Mouse (Mus musculus) forebrain, embryonic 11.5 days (tissue): ENCODE measurements around the gene Pla2g2f. TPM values are rescaled to one million over a fixed set of nuclear protein-coding genes. Genes with fewer than 3 reads are reported as not detected.

Experiments
- ATAC-seq: fragments of 200-750 bp; cut with Nextera tagmentation; replicated peaks from 2 replicates; pipeline ENCODE4 v1.8.0; 2017; ENCODE audit warnings: moderate TSS enrichment; ENCODE audit not compliant: low FRiP score
- DNase-seq: peaks from one replicate; pipeline ENCODE4 v3.0.0-alpha.2; 2017; ENCODE audit warnings: low spot score
- H3K27ac ChIP-seq: fragments of 300-500 bp; sonication (generic); 2 replicates; pipeline ENCODE4 v1.5.1; 2014; ENCODE audit warnings: low read depth, low read length
- H3K27me3 ChIP-seq: fragments of 300-500 bp; sonication (generic); 2 replicates; pipeline ENCODE4 v1.6.1; 2014; ENCODE audit warnings: mild to moderate bottlenecking, low read length, mixed read lengths; ENCODE audit not compliant: control insufficient read depth, insufficient read depth
- H3K36me3 ChIP-seq: fragments of 300-500 bp; sonication (generic); 2 replicates; pipeline ENCODE4 v1.6.1; 2014; ENCODE audit warnings: mild to moderate bottlenecking, low read length, moderate library complexity, mixed read lengths; ENCODE audit not compliant: control insufficient read depth, insufficient read depth
- H3K4me1 ChIP-seq: fragments of 300-500 bp; sonication (generic); replicated peaks from 2 replicates; pipeline ENCODE4 v1.6.1; 2014; ENCODE audit warnings: low read length, mixed read lengths; ENCODE audit not compliant: control insufficient read depth, insufficient read depth
- H3K4me2 ChIP-seq: fragments of 300-500 bp; sonication (generic); 2 replicates; pipeline ENCODE4 v1.6.1; 2014; ENCODE audit warnings: low read depth, mild to moderate bottlenecking, low read length, moderate library complexity, mixed read lengths; ENCODE audit not compliant: severe bottlenecking
- H3K4me3 ChIP-seq: fragments of 300-500 bp; sonication (generic); 2 replicates; pipeline ENCODE4 v1.5.1; 2014; ENCODE audit warnings: low read depth, low read length
- H3K9ac ChIP-seq: fragments of 300-500 bp; sonication (generic); 2 replicates; pipeline ENCODE4 v1.6.1; 2014; ENCODE audit warnings: low read length
- H3K9me3 ChIP-seq: fragments of 300-500 bp; sonication (generic); 2 replicates; pipeline ENCODE4 v1.6.1; 2016; ENCODE audit warnings: low read length, mixed read lengths; ENCODE audit not compliant: control insufficient read depth
- WGBS: fragments of 180-500 bp; shearing (Covaris S2); extraction: QIAGEN DNeasy Blood & Tissue Kit; methylation state at CpG from one replicate; pipeline ENCODE4 v1.1.7; 2014; 5-methylcytosine and 5-hydroxymethylcytosine counted together
- polyA plus RNA-seq: library from polyadenylated mRNA; unstranded; fragments of >200 nt; fragmentation: Nextera tagmentation; extraction: Ambion mirVana; gene quantifications from 2 replicates; pipeline ENCODE4 v1.2.1, GENCODE M21; 2014

Gene Pla2g2f
- polyA plus RNA-seq, 1 experiment from 2014 or later = 0.09 TPM

DNA sequence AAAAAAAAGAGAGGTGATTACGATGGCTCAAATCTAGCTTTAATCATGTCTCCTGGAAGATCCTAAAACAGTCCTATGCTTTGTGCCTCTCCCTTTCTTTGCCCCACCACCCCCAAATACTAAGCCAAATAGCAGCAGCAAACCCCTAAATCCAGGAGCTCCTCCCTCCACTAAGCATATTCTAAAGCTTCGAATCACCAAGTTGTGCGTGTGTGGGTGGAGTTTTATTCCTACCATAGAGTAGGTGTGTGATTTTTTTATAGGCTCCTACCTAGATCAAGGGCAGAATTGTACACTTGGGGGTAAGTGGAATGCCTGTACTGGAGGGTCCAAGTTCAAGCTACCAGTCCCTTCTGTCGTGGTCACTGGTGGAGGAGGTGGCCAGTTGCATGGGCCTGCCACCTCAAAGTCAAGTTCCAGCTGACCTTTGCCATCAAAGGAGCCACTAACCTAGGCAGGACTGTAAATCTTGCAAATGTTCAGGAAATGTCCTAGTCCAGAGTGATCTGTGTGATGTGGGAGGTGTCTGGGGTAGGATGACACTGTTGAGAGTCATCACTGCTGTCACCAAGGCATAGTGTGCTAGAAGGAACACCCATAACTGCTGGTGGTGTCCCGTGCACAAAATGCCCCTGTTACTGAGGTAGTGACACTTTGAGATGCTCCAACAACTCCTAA lies 38.7 kb downstream of the Pla2g2f start:
- 81% methylated on average over 5 of the region's 5 CpGs for WGBS

DNA sequence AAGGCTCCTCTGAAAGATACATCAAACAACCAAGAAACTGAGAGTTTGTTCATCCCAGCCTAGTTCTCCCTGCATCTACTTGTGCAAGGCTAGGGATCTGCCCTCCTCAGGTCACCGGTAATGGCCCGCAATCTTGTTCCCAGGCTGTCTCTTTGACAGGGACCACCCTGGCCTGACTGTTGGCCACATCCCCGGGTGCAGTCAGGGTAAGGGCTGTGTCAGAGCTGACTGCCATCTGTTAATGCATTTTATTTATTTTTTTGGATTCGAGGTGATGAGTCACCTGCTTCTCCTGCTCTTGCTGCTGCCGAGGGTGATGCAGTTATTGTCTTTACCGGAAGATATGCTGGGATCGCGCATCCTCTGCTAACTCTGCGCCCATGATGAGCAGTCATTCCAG lies 40.7 kb downstream of the Pla2g2f start:
- no peaks in the 10 kb centered on the region for H3K27me3 ChIP-seq
- H3K4me3 ChIP-seq = no peak overlapping the region
- H3K4me1 ChIP-seq = no peaks in the 10 kb centered on the region
- WGBS = 93% methylated on average over 9 of the region's 9 CpGs
- DNase-seq (no peak), ATAC-seq (no peak)
- no peak overlapping the region for H3K27ac ChIP-seq
- no peaks in the 10 kb centered on the region for H3K36me3 ChIP-seq
- H3K9me3 ChIP-seq = no peaks in the 10 kb centered on the region
- H3K9ac ChIP-seq = no peak overlapping the region
- H3K4me2 ChIP-seq = no peak overlapping the region

More for the DNA sequence above, 38.7 kb downstream of the Pla2g2f start:
- Histone ChIP-seq H3K9me3 (no peaks in the 10 kb centered on the region), H3K4me3 (no peak overlapping the region), H3K36me3 (no peaks in the 10 kb centered on the region), H3K27ac (no peak overlapping the region), H3K27me3 (no peaks in the 10 kb centered on the region), H3K4me2 (no peak overlapping the region), H3K9ac (no peak overlapping the region), H3K4me1 (no peaks in the 10 kb centered on the region)
- ATAC-seq = no peak
- no peak for DNase-seq

DNA sequence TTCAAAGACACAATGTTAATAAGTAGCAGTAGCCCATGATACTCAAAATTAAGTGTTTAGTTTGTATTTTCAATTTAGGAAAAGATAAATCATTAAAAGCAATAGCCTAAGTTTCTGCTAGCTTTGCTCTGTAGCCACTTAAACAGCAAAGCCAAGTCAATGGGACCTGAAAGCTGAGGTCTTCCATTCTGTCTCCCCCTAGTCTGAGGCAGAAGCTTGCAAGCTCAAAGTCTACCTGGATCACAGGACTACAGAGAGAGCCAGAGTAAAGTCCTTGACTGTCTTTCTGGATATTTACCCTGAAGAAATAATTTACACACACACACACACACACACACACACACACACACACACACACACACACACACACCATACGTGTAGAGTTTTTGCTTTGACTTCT lies 43.2 kb downstream of the Pla2g2f start:
- 78% methylated on average over 1 of the region's 1 CpGs for WGBS
- Histone ChIP-seq H3K9ac (no peak overlapping the region), H3K27ac (no peak overlapping the region), H3K4me3 (no peak overlapping the region), H3K9me3 (no peaks in the 10 kb centered on the region), H3K27me3 (no peaks in the 10 kb centered on the region), H3K4me2 (no peak overlapping the region), H3K4me1 (no peaks in the 10 kb centered on the region), H3K36me3 (no peaks in the 10 kb centered on the region)
- no peak for ATAC-seq
- no peak for DNase-seq

DNA sequence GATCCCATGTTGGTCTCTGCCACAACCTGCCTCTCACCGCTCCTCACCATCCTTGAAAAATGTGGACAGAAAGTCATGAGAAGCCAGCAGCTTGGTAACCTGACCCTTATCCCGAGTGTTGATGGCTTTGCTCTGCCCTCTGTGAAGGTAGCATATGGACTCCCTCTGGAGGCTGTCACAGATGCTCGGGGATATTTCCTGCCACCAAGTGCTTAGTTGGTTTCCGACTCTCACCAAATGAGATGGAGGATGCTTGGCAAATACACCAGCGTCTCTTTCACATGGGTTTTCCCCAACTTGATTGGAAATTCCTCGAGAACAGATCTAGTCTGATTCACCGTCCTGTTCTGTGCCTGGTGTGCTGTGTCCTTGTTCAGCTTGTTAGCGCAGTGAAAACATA lies 44.8 kb downstream of the Pla2g2f start:
- WGBS = 85% methylated on average over 8 of the region's 8 CpGs
- no peak overlapping the region for H3K27ac ChIP-seq
- H3K4me1 ChIP-seq = no peaks in the 10 kb centered on the region
- no peak overlapping the region for H3K4me2 ChIP-seq
- no peak overlapping the region for H3K4me3 ChIP-seq
- H3K27me3 ChIP-seq = no peaks in the 10 kb centered on the region
- DNase-seq (no peak), ATAC-seq (no peak)
- H3K36me3 ChIP-seq = no peaks in the 10 kb centered on the region
- no peak overlapping the region for H3K9ac ChIP-seq
- no peaks in the 10 kb centered on the region for H3K9me3 ChIP-seq

DNA sequence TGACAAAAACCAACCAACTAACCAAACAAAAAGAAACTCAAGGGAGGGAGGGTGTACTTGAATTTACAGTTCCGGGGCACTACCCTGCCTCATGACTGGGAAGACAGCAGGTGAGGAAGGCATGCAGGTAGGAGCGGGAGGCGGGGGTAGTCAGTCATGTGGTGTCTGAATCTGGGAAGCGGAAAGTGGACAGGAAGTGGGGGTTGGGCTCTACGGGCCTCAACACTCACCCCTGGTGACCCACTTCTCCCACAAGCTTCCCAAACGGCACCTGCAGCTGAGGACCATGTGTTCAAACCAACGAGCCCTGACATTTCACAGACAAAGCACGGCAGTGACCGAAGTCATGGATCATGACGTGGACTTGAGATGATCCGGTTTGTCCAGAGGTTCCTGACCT lies 45.3 kb downstream of the Pla2g2f start:
- Histone ChIP-seq H3K9me3 (no peaks in the 10 kb centered on the region), H3K9ac (no peak overlapping the region), H3K27ac (no peak overlapping the region), H3K27me3 (no peaks in the 10 kb centered on the region), H3K4me2 (no peak overlapping the region), H3K36me3 (no peaks in the 10 kb centered on the region), H3K4me1 (no peaks in the 10 kb centered on the region), H3K4me3 (no peak overlapping the region)
- WGBS = 89% methylated on average over 11 of the region's 11 CpGs
- no peak for ATAC-seq
- no peak for DNase-seq

DNA sequence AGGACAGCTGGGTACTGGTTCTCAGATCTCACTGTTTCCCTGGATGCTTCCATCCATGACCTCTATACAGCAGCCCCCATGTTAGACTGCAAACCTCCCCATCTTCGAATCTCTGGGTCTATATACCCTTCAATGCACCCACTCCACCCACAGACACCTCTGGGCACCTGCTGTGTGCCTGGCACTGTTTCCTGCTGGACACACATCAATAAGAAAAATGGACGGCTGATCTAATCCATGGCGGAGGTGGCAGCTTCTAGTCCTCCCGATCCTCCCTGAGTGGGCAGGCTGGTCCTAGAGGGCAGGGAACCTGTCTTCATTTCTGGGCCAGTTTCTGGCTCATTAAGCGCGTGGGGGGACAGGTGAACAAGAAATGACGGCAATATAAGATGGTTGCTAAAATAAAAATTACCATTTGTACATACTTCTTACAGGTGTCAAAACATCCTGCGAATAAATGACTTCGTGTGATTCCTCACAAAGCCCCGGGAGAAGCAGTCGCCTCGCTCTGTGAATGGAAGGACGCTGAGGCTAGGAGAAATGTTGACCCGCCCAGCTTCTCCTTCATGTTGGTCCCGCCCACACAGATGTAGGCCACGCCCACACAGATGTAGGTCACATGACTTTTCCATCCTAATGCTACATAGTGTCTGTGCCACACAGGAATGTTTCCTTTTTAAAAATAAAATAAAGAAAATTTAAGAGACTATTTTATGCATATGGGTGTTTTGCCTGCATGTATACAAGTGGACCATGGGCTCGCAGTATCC lies 46.2 kb downstream of the Pla2g2f start:
- no peak for ATAC-seq
- H3K4me2 ChIP-seq = no peak overlapping the region
- H3K27me3 ChIP-seq = no peaks in the 10 kb centered on the region
- no peak overlapping the region for H3K4me3 ChIP-seq
- H3K9ac ChIP-seq = no peak overlapping the region
- no peaks in the 10 kb centered on the region for H3K4me1 ChIP-seq
- 69% methylated on average over 17 of the region's 17 CpGs for WGBS
- H3K27ac ChIP-seq = no peak overlapping the region
- H3K9me3 ChIP-seq = no peaks in the 10 kb centered on the region
- no peaks in the 10 kb centered on the region for H3K36me3 ChIP-seq
- no peak for DNase-seq

DNA sequence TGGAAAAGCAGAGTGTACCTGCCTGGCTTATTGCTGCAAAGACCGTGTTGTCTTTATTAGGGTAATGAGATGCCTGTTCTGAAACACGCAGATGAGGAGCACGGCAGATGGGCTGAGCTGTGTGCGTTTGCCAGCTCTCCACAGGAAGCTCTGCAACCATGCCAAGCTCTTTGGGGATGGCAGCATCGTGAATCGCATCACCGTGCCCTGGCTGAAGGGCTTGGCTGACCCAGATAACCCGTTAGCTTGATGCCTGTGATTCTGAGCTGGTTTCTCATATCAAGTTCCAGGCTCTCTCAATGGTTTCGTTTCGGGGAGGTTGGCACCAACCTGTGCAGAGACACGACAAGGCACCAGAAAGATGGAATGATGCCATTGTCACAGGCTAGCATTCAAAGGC lies 46.8 kb downstream of the Pla2g2f start:
- Histone ChIP-seq H3K4me2 (no peak overlapping the region), H3K36me3 (no peaks in the 10 kb centered on the region), H3K4me3 (no peak overlapping the region), H3K27ac (no peak overlapping the region), H3K9ac (no peak overlapping the region), H3K27me3 (no peaks in the 10 kb centered on the region), H3K4me1 (no peaks in the 10 kb centered on the region), H3K9me3 (no peaks in the 10 kb centered on the region)
- DNase-seq (no peak), ATAC-seq (no peak)
- WGBS = 91% methylated on average over 11 of the region's 11 CpGs

DNA sequence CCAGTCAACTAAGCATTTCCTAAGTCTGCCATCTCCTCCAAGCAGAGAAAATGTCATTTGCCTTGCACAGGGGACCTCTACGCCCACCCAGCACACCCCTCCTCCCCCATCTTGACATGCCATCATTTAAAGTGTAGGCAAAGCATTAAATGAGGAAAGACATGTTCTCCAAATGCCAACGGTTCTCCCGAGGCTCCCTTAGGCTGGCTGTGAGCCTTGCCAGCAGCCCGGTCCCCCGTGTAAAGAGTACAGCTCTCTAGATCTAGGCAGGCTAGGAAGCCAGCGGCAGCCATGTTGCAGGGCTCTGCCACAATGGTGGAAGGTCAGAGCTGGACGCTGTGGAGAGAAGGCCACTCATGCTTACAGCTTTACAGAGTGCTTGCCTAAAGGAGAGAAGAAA lies 47.5 kb downstream of the Pla2g2f start:
- no peak overlapping the region for H3K4me3 ChIP-seq
- ATAC-seq = no peak
- H3K27me3 ChIP-seq = no peaks in the 10 kb centered on the region
- H3K4me1 ChIP-seq = no peaks in the 10 kb centered on the region
- no peak overlapping the region for H3K4me2 ChIP-seq
- no peaks in the 10 kb centered on the region for H3K9me3 ChIP-seq
- 84% methylated on average over 7 of the region's 7 CpGs for WGBS
- H3K9ac ChIP-seq = no peak overlapping the region
- DNase-seq = no peak
- no peaks in the 10 kb centered on the region for H3K36me3 ChIP-seq
- no peak overlapping the region for H3K27ac ChIP-seq

DNA sequence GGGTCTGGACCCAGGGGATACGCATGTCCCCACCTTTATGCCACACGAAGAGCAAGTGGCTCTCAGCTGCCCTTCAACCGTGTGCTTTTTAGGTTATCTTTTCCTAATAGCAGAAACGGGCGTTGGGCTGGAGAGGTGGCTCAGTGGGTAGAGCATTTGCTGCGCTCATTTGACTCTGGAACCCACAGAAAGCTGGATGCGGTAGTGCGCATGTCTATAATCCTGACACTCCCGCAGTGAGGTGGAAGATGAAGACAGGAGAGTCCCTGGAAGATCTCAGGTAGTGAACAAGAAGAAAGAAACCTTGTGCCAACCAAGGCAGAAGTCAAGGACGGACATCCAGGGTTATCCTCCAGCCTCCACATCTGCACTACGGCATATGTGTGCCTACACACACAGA lies 48.2 kb downstream of the Pla2g2f start:
- no peak for ATAC-seq
- no peak overlapping the region for H3K27ac ChIP-seq

More for the DNA sequence above, 48.2 kb downstream of the Pla2g2f start:
- no peaks in the 10 kb centered on the region for H3K36me3 ChIP-seq
- no peak overlapping the region for H3K4me3 ChIP-seq
- H3K4me2 ChIP-seq = no peak overlapping the region
- no peaks in the 10 kb centered on the region for H3K4me1 ChIP-seq
- DNase-seq = no peak
- H3K9ac ChIP-seq = no peak overlapping the region
- H3K9me3 ChIP-seq = no peaks in the 10 kb centered on the region
- 87% methylated on average over 11 of the region's 11 CpGs for WGBS
- no peaks in the 10 kb centered on the region for H3K27me3 ChIP-seq
